Mouse (Mus musculus) embryonic fibroblast, embryonic 13.5 days (primary cell): ENCODE measurements around the gene Pan2.

Source experiments
- CTCF ChIP-seq: IDR thresholded peaks from 2 replicates; pipeline ENCODE4 v1.5.1; 2011; ENCODE audit warnings: mild to moderate bottlenecking, control low read depth, low read length, moderate library complexity, borderline replicate concordance; ENCODE audit not compliant: insufficient read depth
- POLR2A ChIP-seq: IDR thresholded peaks from 2 replicates; pipeline ENCODE4 v1.6.1; 2011; ENCODE audit warnings: low read depth, mild to moderate bottlenecking, control low read depth, low read length, moderate library complexity

DNA sequence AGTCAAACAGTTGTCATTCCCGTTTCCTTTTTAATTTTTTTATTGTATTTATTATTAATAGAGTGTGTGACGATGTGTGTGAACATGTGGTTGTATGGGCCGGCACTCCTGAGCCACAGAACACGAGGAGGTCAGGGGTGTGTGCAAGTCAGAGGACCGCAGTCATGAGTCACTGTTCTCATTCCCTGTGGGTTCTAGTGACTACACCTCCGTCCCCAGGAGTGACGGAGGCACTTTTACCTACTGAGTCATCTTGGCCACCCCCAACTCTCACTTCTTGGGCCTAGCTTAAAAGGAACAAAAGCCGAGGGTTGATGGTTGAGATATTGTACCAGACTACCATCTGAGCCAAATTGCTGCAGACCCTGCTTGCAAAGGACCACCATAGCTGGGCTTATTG, 46.8 kb upstream of the Pan2 start:
- TF ChIP-seq CTCF (no peak), POLR2A (no peak)
